Mouse (Mus musculus): ENCODE measurements around the gene Bahcc1.

GRCm38 (mm10) chr11:120293714-120294113 lies 61.0 kb downstream of the Bahcc1 start:
- TF ChIP-seq CTCF (IDR thresholded peaks at IDR 0.05; ENCODE audit: low read depth) (no peak), EP300 (IDR thresholded peaks at IDR 0.05; ENCODE audit: low read depth) (no peak)
